Comparison of ENCODE assay signal across 8 mouse cellular contexts in genomic region chr11:79805981-79806415, GRCm38 (mm10).
A peak's percentile ranks its signal among the peaks of the same experiment; 100 is the strongest.
DNase-seq lines count a peak whose midpoint lies in the region; ATAC-seq and TF ChIP-seq lines count a peak whose summit lies in the region.

No protein-coding gene starts in this region.

- no peak for TF ChIP-seq POLR2A in thymus, adult 2 months (IDR thresholded peaks at IDR 0.05; ENCODE audit: control insufficient read depth, extremely low read depth, insufficient read depth, low read length, poor library complexity)

- peak; percentile 84 for DNase-seq in midbrain, embryonic 11.5 days (ENCODE audit: low spot score, missing footprints)
- peak; percentile 33 to 47 for DNase-seq in heart, adult 9 months (ENCODE audit: low spot score in 2 of 2)
- no peak for DNase-seq in cerebellum, postnatal 10 days
- no peak for DNase-seq in thymus, adult 2 months
- DNase-seq in cerebellum, adult 9-10 months = no peak

- H3K36me3 ChIP-seq in midbrain, embryonic 11.5 days (ENCODE audit: control insufficient read depth, insufficient read depth, low read length) = no peaks in the 10 kb centered on the region
- no peaks in the 10 kb centered on the region for H3K36me3 ChIP-seq in midbrain, embryonic 13.5 days
- H3K36me3 ChIP-seq in kidney, embryonic 16.5 days (ENCODE audit: insufficient read depth, low read length) = no peaks in the 10 kb centered on the region
- no peaks in the 10 kb centered on the region for H3K36me3 ChIP-seq in stomach, embryonic 16.5 days (ENCODE audit: control insufficient read depth, insufficient read depth, low read length)
- H3K36me3 ChIP-seq in thymus, adult 2 months (ENCODE audit: control insufficient read depth, insufficient read depth, low read length) = no peaks in the 10 kb centered on the region

- no peak overlapping the region for H3K4me3 ChIP-seq in midbrain, embryonic 11.5 days (ENCODE audit: low read depth, low read length)
- no peak overlapping the region for H3K4me3 ChIP-seq in midbrain, embryonic 13.5 days (replicated peaks)
- H3K4me3 ChIP-seq in kidney, embryonic 16.5 days (ENCODE audit: low read length) = no peak overlapping the region
- no peak overlapping the region for H3K4me3 ChIP-seq in stomach, embryonic 16.5 days (replicated peaks; ENCODE audit: low read length)
- no peak overlapping the region for H3K4me3 ChIP-seq in thymus, adult 2 months (ENCODE audit: control insufficient read depth, insufficient read depth, low read length)

- ATAC-seq in midbrain, embryonic 11.5 days (ENCODE audit: low FRiP score) = no peak
- ATAC-seq in midbrain, embryonic 13.5 days = no peak
- peak; percentile 55; the same call in 1 of the 2 replicates for ATAC-seq in kidney, embryonic 16.5 days (ENCODE audit: low FRiP score, low TSS enrichment)
- ATAC-seq in stomach, embryonic 16.5 days (ENCODE audit: insufficient read depth, low FRiP score) = peak; percentile 65; the same call in 1 of the 2 replicates

- no peak for TF ChIP-seq CTCF in thymus, adult 2 months (IDR thresholded peaks at IDR 0.05; ENCODE audit: borderline replicate concordance, control insufficient read depth, extremely low read depth, insufficient read depth, low read length, poor library complexity)

- H3K9ac ChIP-seq in midbrain, embryonic 11.5 days (ENCODE audit: low read length) = no peak overlapping the region
- no peak overlapping the region for H3K9ac ChIP-seq in midbrain, embryonic 13.5 days (replicated peaks)
- no peak overlapping the region for H3K9ac ChIP-seq in kidney, embryonic 16.5 days (replicated peaks; ENCODE audit: low read length)
- H3K9ac ChIP-seq in stomach, embryonic 16.5 days (ENCODE audit: low read length) = peak overlapping the region; percentile 9; the same call in 1 of the 2 replicates

- no peaks in the 10 kb centered on the region for H3K9me3 ChIP-seq in midbrain, embryonic 11.5 days (ENCODE audit: control insufficient read depth, low read length)
- H3K9me3 ChIP-seq in midbrain, embryonic 13.5 days = 0 out of 2 replicates have a peak, but pooled peaks cover 3% of the 10 kb centered on the region
- peaks cover 6% of the 10 kb centered on the region; the same call in 1 of the 2 replicates for H3K9me3 ChIP-seq in kidney, embryonic 16.5 days (ENCODE audit: low read length)
- H3K9me3 ChIP-seq in stomach, embryonic 16.5 days (replicated peaks; ENCODE audit: control insufficient read depth, low read length) = 0 out of 2 replicates have a peak, but pooled peaks cover 3% of the 10 kb centered on the region

- H3K27me3 ChIP-seq in midbrain, embryonic 11.5 days (ENCODE audit: control insufficient read depth, insufficient read depth, low read length) = no peaks in the 10 kb centered on the region
- H3K27me3 ChIP-seq in midbrain, embryonic 13.5 days = no peaks in the 10 kb centered on the region
- no peaks in the 10 kb centered on the region for H3K27me3 ChIP-seq in kidney, embryonic 16.5 days (ENCODE audit: insufficient read depth, low read length)
- H3K27me3 ChIP-seq in stomach, embryonic 16.5 days (ENCODE audit: control insufficient read depth, insufficient read depth, low read length) = no peaks in the 10 kb centered on the region
- no peaks in the 10 kb centered on the region for H3K27me3 ChIP-seq in thymus, adult 2 months (ENCODE audit: control insufficient read depth, insufficient read depth, low read length)

- H3K4me2 ChIP-seq in midbrain, embryonic 11.5 days = no peak overlapping the region
- H3K4me2 ChIP-seq in midbrain, embryonic 13.5 days (replicated peaks) = no peak overlapping the region
- H3K4me2 ChIP-seq in kidney, embryonic 16.5 days (replicated peaks; ENCODE audit: low read depth, low read length) = no peak overlapping the region
- H3K4me2 ChIP-seq in stomach, embryonic 16.5 days (ENCODE audit: low read depth, low read length) = no peak overlapping the region

- 55% methylated on average over 10 of the region's 10 CpGs for WGBS in midbrain, embryonic 11.5 days
- 56% methylated on average over 10 of the region's 10 CpGs for WGBS in midbrain, embryonic 13.5 days
- WGBS in kidney, embryonic 16.5 days = 40% methylated on average over 10 of the region's 10 CpGs
- WGBS in stomach, embryonic 16.5 days = 26% methylated on average over 10 of the region's 10 CpGs
- WGBS in thymus, adult 2 months = 97% methylated on average over 10 of the region's 10 CpGs

- H3K4me1 ChIP-seq in midbrain, embryonic 11.5 days (ENCODE audit: control insufficient read depth, insufficient read depth, low read length) = no peaks in the 10 kb centered on the region
- H3K4me1 ChIP-seq in midbrain, embryonic 13.5 days (replicated peaks) = peaks cover 17% of the 10 kb centered on the region; the same call in 1 of the 2 replicates
- H3K4me1 ChIP-seq in kidney, embryonic 16.5 days (ENCODE audit: insufficient read depth, low read length) = peaks cover 29% of the 10 kb centered on the region
- peaks cover 42% of the 10 kb centered on the region for H3K4me1 ChIP-seq in stomach, embryonic 16.5 days (ENCODE audit: control insufficient read depth, insufficient read depth, low read length)
- peaks cover 10% of the 10 kb centered on the region; the same call in 1 of the 2 replicates for H3K4me1 ChIP-seq in thymus, adult 2 months (replicated peaks; ENCODE audit: control insufficient read depth, insufficient read depth, low read length)

- no peak overlapping the region for H3K27ac ChIP-seq in midbrain, embryonic 11.5 days (ENCODE audit: low read depth, low read length)
- H3K27ac ChIP-seq in midbrain, embryonic 13.5 days = no peak overlapping the region
- H3K27ac ChIP-seq in kidney, embryonic 16.5 days (ENCODE audit: low read length) = peak overlapping the region; percentile 80
- peak overlapping the region; percentile 88 for H3K27ac ChIP-seq in stomach, embryonic 16.5 days (ENCODE audit: low read length)
- H3K27ac ChIP-seq in thymus, adult 2 months (ENCODE audit: control insufficient read depth, insufficient read depth, low read length) = no peak overlapping the region

Comparison
In these comparisons a context has a peak if more than half of its experiments do, and no peak if none do; other contexts are left out.
1. ATAC-seq: peak in kidney, embryonic 16.5 days (single experiment) and stomach, embryonic 16.5 days (single experiment); none in midbrain, embryonic 11.5 days (single experiment) and midbrain, embryonic 13.5 days (single experiment).
2. DNase-seq: peak in midbrain, embryonic 11.5 days (single experiment) and heart, adult 9 months (2 of 2); none in cerebellum, postnatal 10 days (0 of 2), thymus, adult 2 months (single experiment) and cerebellum, adult 9-10 months (single experiment).
3. H3K27ac ChIP-seq: peak in kidney, embryonic 16.5 days (single experiment) and stomach, embryonic 16.5 days (single experiment); none in midbrain, embryonic 11.5 days (single experiment), midbrain, embryonic 13.5 days (single experiment) and thymus, adult 2 months (single experiment).